Mouse (Mus musculus): ENCODE data around the gene Tas2r134. TPM values are rescaled to one million over a fixed set of nuclear protein-coding genes. Genes with fewer than 3 reads are reported as not detected.

The Tas2r134 gene
- polyA plus RNA-seq, 1 experiment: not detected

- no peaks in the 10 kb centered on the region for H3K27me3 ChIP-seq (ENCODE audit: control insufficient read depth, insufficient read depth, insufficient read length)
- no peaks in the 10 kb centered on the region for H3K79me2 ChIP-seq (ENCODE audit: control insufficient read depth, insufficient read depth)
- no peak overlapping the region for H3K4me2 ChIP-seq (ENCODE audit: low read depth)
- no peak overlapping the region for H3ac ChIP-seq (ENCODE audit: control insufficient read depth, insufficient read length)
- no peak overlapping the region for H3K4me3 ChIP-seq
- no peaks in the 10 kb centered on the region for H3K36me3 ChIP-seq (ENCODE audit: control insufficient read depth, insufficient read depth)
- TF ChIP-seq USF1 (IDR thresholded peaks at IDR 0.05; ENCODE audit: low read depth) (no peak), POLR2AphosphoS2 (IDR thresholded peaks at IDR 0.05; ENCODE audit: insufficient read length, low read depth) (no peak), CEBPB (IDR thresholded peaks at IDR 0.05; ENCODE audit: insufficient read depth, poor library complexity, severe bottlenecking) (no peak), TCF3 (IDR thresholded peaks at IDR 0.05; ENCODE audit: insufficient read length, low read depth) (no peak), E2F4 (IDR thresholded peaks at IDR 0.05; ENCODE audit: insufficient read depth) (no peak), MAX (IDR thresholded peaks at IDR 0.05; ENCODE audit: low read depth) (no peak), REST (IDR thresholded peaks at IDR 0.05; ENCODE audit: insufficient read depth, insufficient read length) (no peak)
These were observed 38.4 kb upstream of the Tas2r134 start for GRCm38 (mm10) chr2:51588895-51589294.

GRCm38 (mm10) chr2:51589627-51590026, 37.7 kb upstream of the Tas2r134 start:
- H3ac ChIP-seq (ENCODE audit: control insufficient read depth, insufficient read length): no peak overlapping the region
- H3K4me3 ChIP-seq: no peak overlapping the region
- TF ChIP-seq POLR2AphosphoS2 (IDR thresholded peaks at IDR 0.05; ENCODE audit: insufficient read length, low read depth) (no peak), CEBPB (IDR thresholded peaks at IDR 0.05; ENCODE audit: insufficient read depth, poor library complexity, severe bottlenecking) (no peak), MYOG (IDR thresholded peaks at IDR 0.05; ENCODE audit: control insufficient read depth in 1 of 3, insufficient read depth in 1 of 3, insufficient read length in 2 of 3, low read depth in 2 of 3) (no peak), REST (IDR thresholded peaks at IDR 0.05; ENCODE audit: insufficient read depth, insufficient read length) (no peak), E2F4 (IDR thresholded peaks at IDR 0.05; ENCODE audit: insufficient read depth) (no peak)
- no peaks in the 10 kb centered on the region for H3K27me3 ChIP-seq (ENCODE audit: control insufficient read depth, insufficient read depth, insufficient read length)
- H3K79me2 ChIP-seq (ENCODE audit: control insufficient read depth, insufficient read depth): no peaks in the 10 kb centered on the region
- no peak overlapping the region for H3K4me2 ChIP-seq (ENCODE audit: low read depth)
- no peaks in the 10 kb centered on the region for H3K36me3 ChIP-seq (ENCODE audit: control insufficient read depth, insufficient read depth)

GRCm38 (mm10) chr2:51590308-51590707, 37.0 kb upstream of the Tas2r134 start:
- Histone ChIP-seq H3K27me3 (ENCODE audit: control insufficient read depth, insufficient read depth, insufficient read length) (no peaks in the 10 kb centered on the region), H3K4me3 (no peak overlapping the region), H3ac (ENCODE audit: control insufficient read depth, insufficient read length) (no peak overlapping the region), H3K4me2 (ENCODE audit: low read depth) (no peak overlapping the region), H3K79me2 (ENCODE audit: control insufficient read depth, insufficient read depth) (no peaks in the 10 kb centered on the region), H3K36me3 (ENCODE audit: control insufficient read depth, insufficient read depth) (no peaks in the 10 kb centered on the region)
- TF ChIP-seq POLR2AphosphoS2 (IDR thresholded peaks at IDR 0.05; ENCODE audit: insufficient read length, low read depth): no peak
- no peak for TF ChIP-seq SRF (IDR thresholded peaks at IDR 0.05; ENCODE audit: control insufficient read depth, insufficient read length, low read depth)
- no peak for TF ChIP-seq MYOG (IDR thresholded peaks at IDR 0.05; ENCODE audit: control insufficient read depth in 1 of 3, insufficient read depth in 1 of 3, insufficient read length in 2 of 3, low read depth in 2 of 3)
- TF ChIP-seq E2F4 (IDR thresholded peaks at IDR 0.05; ENCODE audit: insufficient read depth): no peak
- TF ChIP-seq TCF12 (IDR thresholded peaks at IDR 0.05; ENCODE audit: insufficient read depth, poor library complexity, severe bottlenecking): no peak
- TF ChIP-seq REST (IDR thresholded peaks at IDR 0.05; ENCODE audit: insufficient read depth, insufficient read length): no peak
- no peak for TF ChIP-seq TCF3 (IDR thresholded peaks at IDR 0.05; ENCODE audit: insufficient read length, low read depth)
- no peak for TF ChIP-seq CEBPB (IDR thresholded peaks at IDR 0.05; ENCODE audit: insufficient read depth, poor library complexity, severe bottlenecking)
- no peak for TF ChIP-seq POLR2A (IDR thresholded peaks at IDR 0.05; ENCODE audit: insufficient read length, low read depth)
- no peak for TF ChIP-seq USF1 (IDR thresholded peaks at IDR 0.05; ENCODE audit: low read depth)

GRCm38 (mm10) chr2:51592157-51592556, 35.2 kb upstream of the Tas2r134 start:
- Histone ChIP-seq H3K4me3 (no peak overlapping the region), H3K36me3 (ENCODE audit: control insufficient read depth, insufficient read depth) (no peaks in the 10 kb centered on the region), H3K27me3 (ENCODE audit: control insufficient read depth, insufficient read depth, insufficient read length) (no peaks in the 10 kb centered on the region), H3K79me2 (ENCODE audit: control insufficient read depth, insufficient read depth) (no peaks in the 10 kb centered on the region), H3ac (ENCODE audit: control insufficient read depth, insufficient read length) (no peak overlapping the region), H3K4me2 (ENCODE audit: low read depth) (no peak overlapping the region)
- TF ChIP-seq POLR2AphosphoS2 (IDR thresholded peaks at IDR 0.05; ENCODE audit: insufficient read length, low read depth) (no peak), MYOD1 (IDR thresholded peaks at IDR 0.05; ENCODE audit: control insufficient read depth in 1 of 3, insufficient read length in 2 of 3, low read depth in 2 of 3) (no peak), USF1 (IDR thresholded peaks at IDR 0.05; ENCODE audit: low read depth) (no peak), CEBPB (IDR thresholded peaks at IDR 0.05; ENCODE audit: insufficient read depth, poor library complexity, severe bottlenecking) (no peak), TCF12 (IDR thresholded peaks at IDR 0.05; ENCODE audit: insufficient read depth, poor library complexity, severe bottlenecking) (no peak), E2F4 (IDR thresholded peaks at IDR 0.05; ENCODE audit: insufficient read depth) (no peak), MAX (IDR thresholded peaks at IDR 0.05; ENCODE audit: low read depth) (no peak), POLR2A (IDR thresholded peaks at IDR 0.05; ENCODE audit: insufficient read length, low read depth) (no peak), SRF (IDR thresholded peaks at IDR 0.05; ENCODE audit: control insufficient read depth, insufficient read length, low read depth) (no peak)

- Histone ChIP-seq H3K36me3 (ENCODE audit: control insufficient read depth, insufficient read depth) (no peaks in the 10 kb centered on the region), H3K27me3 (ENCODE audit: control insufficient read depth, insufficient read depth, insufficient read length) (no peaks in the 10 kb centered on the region)
These were observed 27.7 kb upstream of the Tas2r134 start for GRCm38 (mm10) chr2:51599473-51600201.

More at GRCm38 (mm10) chr2:51599473-51600201, 27.7 kb upstream of the Tas2r134 start:
- TF ChIP-seq REST (IDR thresholded peaks at IDR 0.05; ENCODE audit: insufficient read depth, insufficient read length) (no peak), SRF (IDR thresholded peaks at IDR 0.05; ENCODE audit: control insufficient read depth, insufficient read length, low read depth) (no peak), MYOG (IDR thresholded peaks at IDR 0.05; ENCODE audit: control insufficient read depth in 1 of 3, insufficient read depth in 1 of 3, insufficient read length in 2 of 3, low read depth in 2 of 3) (no peak), CEBPB (IDR thresholded peaks at IDR 0.05; ENCODE audit: insufficient read depth, poor library complexity, severe bottlenecking) (no peak), USF1 (IDR thresholded peaks at IDR 0.05; ENCODE audit: low read depth) (no peak), TCF12 (IDR thresholded peaks at IDR 0.05; ENCODE audit: insufficient read depth, poor library complexity, severe bottlenecking) (no peak), TCF3 (IDR thresholded peaks at IDR 0.05; ENCODE audit: insufficient read length, low read depth) (no peak), MYOD1 (IDR thresholded peaks at IDR 0.05; ENCODE audit: control insufficient read depth in 1 of 3, insufficient read length in 2 of 3, low read depth in 2 of 3) (no peak), E2F4 (IDR thresholded peaks at IDR 0.05; ENCODE audit: insufficient read depth) (no peak), POLR2AphosphoS2 (IDR thresholded peaks at IDR 0.05; ENCODE audit: insufficient read length, low read depth) (no peak)
- no peak overlapping the region for H3K4me2 ChIP-seq (ENCODE audit: low read depth)
- H3K79me2 ChIP-seq (ENCODE audit: control insufficient read depth, insufficient read depth): no peaks in the 10 kb centered on the region
- no peak overlapping the region for H3ac ChIP-seq (ENCODE audit: control insufficient read depth, insufficient read length)
- no peak overlapping the region for H3K4me3 ChIP-seq

Measured in myocyte (in vitro differentiated cells).